Mouse (Mus musculus) naive thymus-derived CD4-positive, alpha-beta T cell, adult 5 months (primary cell): ENCODE results near the gene Fam166a. TPM values are rescaled to one million over a fixed set of nuclear protein-coding genes. Genes with fewer than 3 reads are reported as not detected.

Source experiments
- polyA plus RNA-seq: library from polyadenylated mRNA; unstranded; fragments of 100-300 nt; shearing (Covaris generic); gene quantifications from one replicate; pipeline ENCODE4 v1.2.1, GENCODE M21; 2017

Fam166a gene
- polyA plus RNA-seq = not detected

DNA sequence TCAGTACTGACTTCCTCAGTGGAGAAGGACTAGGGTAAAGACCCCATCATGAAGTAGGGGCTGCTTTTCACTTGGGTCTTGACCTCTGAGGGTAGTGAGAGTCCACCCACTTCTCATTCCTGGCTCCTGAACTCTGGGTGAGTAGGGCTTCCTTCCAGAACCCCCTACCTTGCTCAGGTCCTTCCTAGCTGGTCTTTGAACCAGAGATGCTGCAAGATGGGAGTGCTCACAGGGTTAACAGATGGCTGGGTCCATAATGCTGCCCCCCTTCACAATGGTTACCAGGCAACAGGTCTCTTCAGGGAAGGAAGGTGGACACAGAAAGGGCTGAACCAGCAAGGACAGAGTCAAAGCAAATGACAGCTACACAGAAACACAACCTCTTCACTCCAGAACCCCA is at the start of gene Fam166a:
Gene Fam166a (plus strand): TSS at position 301 of the 400 bp plus-strand sequence.

GRCm38 (mm10) chr2:25180478-25180903 is 38.1 kb upstream of the Fam166a start, which contains the start of gene Nrarp:
Nrarp (plus strand) TSS chr2:25180758.

GRCm38 (mm10) chr2:25196172-25196954 is 22.2 kb upstream of the Fam166a start, which contains the start of gene Tor4a:
Tor4a (minus strand) TSS chr2:25196886.

DNA sequence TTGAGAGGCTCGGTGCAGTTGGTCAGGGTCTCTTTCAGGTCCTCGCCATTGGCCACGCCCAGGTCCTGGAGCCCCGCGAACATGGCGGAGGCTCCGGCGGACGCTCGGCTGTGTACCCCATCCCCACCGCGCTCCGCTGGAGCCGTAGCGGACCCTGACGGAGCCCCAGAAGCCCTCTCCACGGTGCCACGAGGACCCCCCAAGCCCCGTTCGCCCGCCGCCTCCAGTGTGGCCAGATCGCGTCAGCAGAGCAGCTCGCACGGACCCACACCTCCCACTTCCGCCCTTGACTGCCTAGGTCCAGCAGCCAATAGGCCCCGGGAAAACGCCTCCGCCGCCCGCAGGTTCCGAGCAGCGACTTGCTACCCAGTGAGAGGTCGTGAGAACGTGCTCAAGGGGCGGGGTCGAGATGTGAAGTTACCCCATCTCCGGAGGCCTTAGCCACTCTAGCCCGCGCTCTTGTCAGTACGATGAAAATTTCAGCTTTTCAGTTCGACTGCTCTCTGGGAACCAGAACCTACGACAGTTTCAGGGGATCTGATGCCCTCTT is 7.3 kb upstream of the Fam166a start, which contains the start of gene Nelfb:
Gene Nelfb (minus strand): TSS at position 369 of the 550 bp plus-strand sequence.

DNA sequence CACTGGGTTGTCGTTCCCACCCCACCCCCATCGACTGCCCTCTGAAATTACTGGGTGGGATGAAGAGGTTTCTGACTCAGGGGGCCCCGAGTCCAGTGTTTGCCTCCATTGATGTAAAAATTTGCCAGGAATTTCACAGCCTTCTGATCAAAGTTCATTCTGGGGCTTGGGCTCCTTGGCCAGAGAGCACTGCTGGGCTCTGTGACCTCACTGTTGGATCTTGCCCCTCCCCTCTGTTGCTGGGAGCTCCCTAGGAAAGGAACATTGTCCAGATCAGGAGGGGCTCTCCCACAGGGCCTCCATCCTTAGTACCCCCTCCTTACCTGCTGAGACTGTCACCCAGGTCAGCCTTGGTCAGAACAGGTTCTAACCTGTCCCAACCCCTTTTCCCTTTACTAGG is 4.1 kb upstream of the Fam166a start, which contains the start of gene Stpg3:
Gene Stpg3 (minus strand): TSS at position 194 of the 400 bp plus-strand sequence.

DNA sequence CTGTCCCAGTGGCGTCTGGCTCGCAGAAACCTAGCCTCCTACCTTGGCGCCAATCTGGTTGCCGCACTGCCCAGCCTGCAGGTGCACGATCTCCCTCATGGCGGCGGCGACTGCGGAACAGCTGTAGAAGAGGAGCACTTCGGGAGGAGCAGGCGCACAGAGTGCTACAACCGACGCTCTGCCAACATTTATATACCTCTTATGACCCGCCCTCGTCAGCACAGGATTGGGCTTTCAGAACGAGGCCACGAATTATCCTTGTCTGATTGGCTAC is 5.9 kb downstream of the Fam166a start, which contains the start of gene Tubb4b:
Gene Tubb4b (minus strand): TSS at position 211 of the 274 bp plus-strand sequence.

DNA sequence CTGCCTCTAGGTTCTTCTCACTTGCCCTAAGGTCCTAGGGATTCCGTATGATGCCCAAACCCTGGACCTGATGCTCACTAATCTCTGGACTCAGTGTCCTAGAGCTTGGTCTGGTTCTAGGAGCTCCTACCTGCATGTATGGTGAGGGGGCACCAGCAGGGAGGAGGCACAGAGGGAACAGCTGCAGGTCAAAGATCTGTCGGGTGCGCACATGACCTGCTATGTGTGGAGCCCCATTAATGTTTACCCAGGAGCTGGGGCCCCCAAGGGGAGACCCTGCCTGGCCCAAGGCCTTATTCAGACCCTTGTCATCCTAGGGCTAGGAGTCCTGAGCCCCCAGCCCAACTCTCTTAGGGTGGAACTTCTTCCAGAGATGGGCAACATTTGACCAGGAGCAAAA is 15.5 kb downstream of the Fam166a start, which contains the start of gene Slc34a3:
Gene Slc34a3 (minus strand): TSS at position 315 of the 400 bp plus-strand sequence.

GRCm38 (mm10) chr2:25236614-25237013 is 18.1 kb downstream of the Fam166a start, which contains the start of gene Rnf224:
Rnf224 (minus strand) TSS chr2:25236787.

DNA sequence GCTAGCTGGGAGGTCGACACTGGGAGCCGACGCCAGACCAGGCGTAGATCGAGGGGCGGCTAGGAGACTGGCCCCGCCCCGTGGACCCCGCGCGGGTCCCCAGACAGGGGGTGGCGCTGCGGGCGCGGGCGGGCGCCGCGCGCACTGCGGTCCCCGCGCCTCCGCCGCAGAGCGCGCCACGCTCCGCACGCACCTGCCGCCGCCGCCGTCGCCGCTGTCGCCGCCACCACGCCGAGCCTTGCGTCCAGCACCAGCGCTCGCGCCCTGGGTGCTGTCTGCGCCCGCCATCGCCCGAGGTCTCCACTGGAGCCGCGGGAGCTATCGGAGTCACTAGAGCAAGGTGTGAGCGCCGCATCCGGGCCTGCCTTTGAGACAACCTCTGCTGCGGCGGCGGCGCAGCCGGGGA is 23.6 kb downstream of the Fam166a start, which contains the start of the genes Rnf208 and Cysrt1:
Gene Rnf208 (plus strand): TSS at position 155 of the 406 bp plus-strand sequence.
Gene Cysrt1 (minus strand): TSS at position 352 of the 406 bp plus-strand sequence.

DNA sequence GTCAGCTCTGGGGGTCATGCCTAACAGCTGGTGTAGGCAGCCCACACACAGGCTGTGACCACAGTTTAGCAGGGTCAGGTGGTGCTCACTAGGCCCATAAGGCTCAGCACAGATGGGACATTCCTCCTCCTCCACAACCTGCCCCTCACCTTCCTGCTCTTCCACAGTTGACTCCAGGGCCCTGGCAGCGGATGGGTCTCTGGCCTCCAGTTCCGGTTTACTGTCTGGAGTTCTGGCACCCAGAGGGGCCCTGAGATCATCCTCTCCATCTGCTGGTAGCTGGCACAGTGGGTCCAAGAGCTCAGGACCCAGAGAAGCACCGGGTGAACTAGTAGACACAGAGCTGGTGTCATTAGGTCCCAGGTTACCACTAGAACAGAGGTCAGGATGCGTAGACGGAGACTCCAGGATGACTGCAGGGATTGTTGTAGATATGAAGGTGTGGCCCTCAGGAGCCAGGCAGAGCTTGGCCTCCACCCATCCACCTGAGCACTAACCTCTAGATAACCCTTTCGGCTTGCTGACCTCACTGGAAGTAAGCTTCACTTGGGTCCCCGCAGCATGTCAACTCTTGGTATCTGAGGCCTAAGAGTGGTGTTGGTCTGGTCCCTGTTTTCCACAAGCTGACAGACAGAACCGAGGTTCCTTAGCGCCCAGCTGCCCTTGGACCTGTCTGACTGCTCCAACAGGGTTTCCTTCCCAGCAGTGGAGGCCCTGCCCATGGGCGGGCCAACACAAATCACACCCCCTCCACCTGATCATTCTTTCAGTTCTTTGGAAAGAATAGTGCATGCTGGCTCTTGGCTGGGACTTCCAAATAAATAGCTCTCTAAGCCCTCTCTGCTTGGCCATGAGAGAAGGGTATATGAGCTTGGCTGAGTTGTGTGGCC is 27.9 kb downstream of the Fam166a start, which contains the start of gene AL732309.1:
Gene AL732309.1 (minus strand): TSS at position 681 of the 890 bp plus-strand sequence.

GRCm38 (mm10) chr2:25255284-25255779 is 36.8 kb downstream of the Fam166a start, which contains the start of gene Tmem203:
Tmem203 (plus strand) TSS chr2:25255439.

GRCm38 (mm10) chr2:25262291-25262767 is 43.8 kb downstream of the Fam166a start, which contains the start of gene Tprn:
Tprn (plus strand) TSS chr2:25262618.

Other genes starting within 250 kb of the Fam166a start
- gene Mrpl41, start 243.6 kb upstream of the Fam166a start, polyA plus RNA-seq = 93.4 TPM
- gene Pnpla7, start 242.7 kb upstream of the Fam166a start, polyA plus RNA-seq = 98.3 TPM
- gene Nsmf, start 164.4 kb upstream of the Fam166a start, polyA plus RNA-seq = 20.8 TPM
- gene Entpd8, start 138.4 kb upstream of the Fam166a start, polyA plus RNA-seq = not detected
- not detected for gene Noxa1, start 123.6 kb upstream of the Fam166a start, polyA plus RNA-seq
- 3.0 TPM for gene Nrarp, start 38.0 kb upstream of the Fam166a start, polyA plus RNA-seq
- 20.7 TPM for gene Tor4a, start 21.9 kb upstream of the Fam166a start, polyA plus RNA-seq
- gene Nelfb, start 7.3 kb upstream of the Fam166a start, polyA plus RNA-seq = 97.1 TPM
- gene Stpg3, start 4.1 kb upstream of the Fam166a start, polyA plus RNA-seq = not detected
- 99.9 TPM for gene Tubb4b, start 6.0 kb downstream of the Fam166a start, polyA plus RNA-seq
- gene Slc34a3, start 15.6 kb downstream of the Fam166a start, polyA plus RNA-seq = not detected
- gene Rnf224, start 18.0 kb downstream of the Fam166a start, polyA plus RNA-seq = not detected
- gene Rnf208, start 23.5 kb downstream of the Fam166a start, polyA plus RNA-seq = 0.37 TPM
- not detected for gene Cysrt1, start 23.7 kb downstream of the Fam166a start, polyA plus RNA-seq
- gene AL732309.1, start 28.1 kb downstream of the Fam166a start, polyA plus RNA-seq = 9.7 TPM
- gene Tmem203, start 36.7 kb downstream of the Fam166a start, polyA plus RNA-seq = 26.6 TPM
- gene Tprn, start 43.9 kb downstream of the Fam166a start, polyA plus RNA-seq = 24.1 TPM
- 81.2 TPM for gene Ssna1, start 53.7 kb downstream of the Fam166a start, polyA plus RNA-seq
- 101 TPM for gene Anapc2, start 53.7 kb downstream of the Fam166a start, polyA plus RNA-seq
- not detected for gene Tmem210, start 69.4 kb downstream of the Fam166a start, polyA plus RNA-seq
- not detected for gene Lrrc26, start 71.2 kb downstream of the Fam166a start, polyA plus RNA-seq
- not detected for gene Grin1, start 100.4 kb downstream of the Fam166a start, polyA plus RNA-seq
- 26.7 TPM for gene Man1b1, start 113.6 kb downstream of the Fam166a start, polyA plus RNA-seq
- gene Dpp7, start 137.6 kb downstream of the Fam166a start, polyA plus RNA-seq = 6.7 TPM
- 14.2 TPM for gene Uap1l1, start 146.9 kb downstream of the Fam166a start, polyA plus RNA-seq
- gene Sapcd2, start 153.6 kb downstream of the Fam166a start, polyA plus RNA-seq = not detected
- gene Entpd2, start 177.1 kb downstream of the Fam166a start, polyA plus RNA-seq = not detected
- 0.47 TPM for gene Npdc1, start 180.6 kb downstream of the Fam166a start, polyA plus RNA-seq
- not detected for gene Fut7, start 204.5 kb downstream of the Fam166a start, polyA plus RNA-seq
- 44.9 TPM for gene Abca2, start 210.0 kb downstream of the Fam166a start, polyA plus RNA-seq
- gene Clic3, start 238.1 kb downstream of the Fam166a start, polyA plus RNA-seq = 5.1 TPM
- 74.5 TPM for gene Paxx, start 242.3 kb downstream of the Fam166a start, polyA plus RNA-seq